Mouse (Mus musculus) Muller cell, postnatal 12 days (primary cell): ENCODE measurements around the gene Arhgap15.

Experiments
- DNase-seq: peaks from one replicate; pipeline ENCODE4 v3.0.0-alpha.2; 2015; ENCODE audit errors: inconsistent ontology term

The Arhgap15 gene

GRCm38 (mm10) chr2:44304971-44305808 lies 556.6 kb downstream of the Arhgap15 start:
- no peak for DNase-seq

- DNase-seq: no peak
Observed at GRCm38 (mm10) chr2:44306137-44306536, 557.5 kb downstream of the Arhgap15 start.

DNA sequence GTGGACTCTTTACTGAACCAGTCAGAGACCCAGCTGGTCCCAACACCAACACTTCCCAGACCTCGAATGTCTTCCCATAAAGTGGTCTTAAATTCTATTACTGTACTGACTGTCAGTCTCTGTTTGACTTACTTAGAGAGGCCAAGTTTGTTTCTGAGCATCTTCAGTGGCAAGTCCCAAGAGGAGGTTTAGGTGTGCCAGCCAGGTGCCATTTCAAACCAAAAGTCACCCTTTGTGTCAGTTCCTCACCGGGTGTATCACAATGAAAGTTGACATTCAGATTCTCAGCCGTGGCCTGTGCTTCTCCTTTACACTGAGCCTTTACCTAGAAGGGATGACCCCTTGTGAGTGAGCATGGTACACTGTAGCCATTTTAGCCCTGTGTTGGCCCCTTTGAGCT lies 560.5 kb downstream of the Arhgap15 start:
- DNase-seq: no peak

- DNase-seq: no peak
Observed at GRCm38 (mm10) chr2:44309556-44309955, 560.9 kb downstream of the Arhgap15 start.

DNA sequence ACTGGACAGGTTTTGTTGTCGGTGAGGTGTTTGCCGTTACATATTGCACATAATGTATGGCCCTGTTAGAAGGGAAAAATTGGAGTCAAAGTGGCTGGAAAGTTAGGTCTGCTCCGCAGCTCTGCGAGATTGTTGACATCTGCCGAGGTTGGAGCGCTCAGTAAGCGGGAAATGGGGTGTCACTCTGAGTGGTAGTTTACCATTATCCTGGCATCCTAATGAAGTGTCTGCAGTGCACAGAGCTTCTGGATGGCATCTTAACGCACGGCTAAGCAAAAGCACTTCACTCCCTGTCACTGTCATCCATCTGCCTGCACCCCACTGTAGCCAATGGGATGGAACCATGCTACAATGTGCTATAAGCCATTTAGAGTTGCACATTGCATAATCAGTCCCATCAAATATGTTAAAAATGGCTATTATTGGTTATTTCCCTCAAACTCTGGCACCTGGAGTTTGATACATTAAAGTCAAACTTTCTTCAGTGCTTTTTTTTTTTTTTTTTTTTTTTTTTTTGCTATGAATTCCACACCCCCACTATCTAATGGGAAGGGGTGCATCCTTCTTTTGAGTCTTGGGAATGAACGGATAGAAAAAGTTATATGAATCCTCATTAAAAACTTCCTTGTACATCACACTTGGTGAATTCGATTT lies 561.6 kb downstream of the Arhgap15 start:
- no peak for DNase-seq

- DNase-seq: no peak
Observed at GRCm38 (mm10) chr2:44311216-44311615, 562.6 kb downstream of the Arhgap15 start.

- no peak for DNase-seq
Observed at GRCm38 (mm10) chr2:44313573-44313972, 564.9 kb downstream of the Arhgap15 start.

GRCm38 (mm10) chr2:44318436-44318835 lies 569.8 kb downstream of the Arhgap15 start:
- DNase-seq: no peak

DNA sequence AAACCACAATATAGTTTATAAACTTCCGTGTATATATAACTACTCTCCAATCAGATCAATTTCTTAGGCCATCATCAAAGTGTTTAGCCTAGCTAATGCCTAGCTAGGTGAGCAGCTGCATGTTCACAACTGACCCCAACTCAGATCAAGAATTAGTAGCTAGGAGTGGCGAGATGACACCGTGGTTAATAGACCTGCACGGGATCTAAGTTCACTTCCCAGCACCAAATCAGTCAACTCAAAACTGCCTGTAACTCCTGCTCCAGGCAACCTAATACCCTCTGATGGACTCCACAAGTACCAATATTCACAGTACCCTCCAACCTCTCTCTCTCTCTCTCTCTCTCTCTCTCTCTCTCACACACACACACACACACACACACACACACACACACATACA lies 570.9 kb downstream of the Arhgap15 start:
- DNase-seq: no peak

- DNase-seq: no peak
Observed at GRCm38 (mm10) chr2:44323813-44324212, 575.2 kb downstream of the Arhgap15 start.

DNA sequence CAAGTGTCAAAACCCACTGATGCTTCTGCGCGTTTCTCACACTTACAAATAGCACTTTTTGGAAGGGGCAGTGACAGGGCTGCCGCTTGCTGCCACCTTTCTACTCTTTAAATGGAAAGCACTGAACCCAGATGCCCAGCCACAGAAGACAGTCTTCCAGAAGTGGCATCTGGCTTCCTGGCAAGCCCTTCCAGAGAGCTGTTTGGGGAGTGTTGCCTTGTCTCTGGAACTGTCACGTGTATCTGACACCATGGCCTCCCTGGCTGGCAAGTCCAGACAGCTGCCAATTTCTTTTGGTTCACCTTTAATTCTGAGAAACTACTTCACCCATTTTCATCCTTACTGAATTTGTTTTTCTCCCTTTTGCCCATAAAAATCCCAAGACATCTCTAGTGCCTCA lies 584.7 kb downstream of the Arhgap15 start:
- no peak for DNase-seq

GRCm38 (mm10) chr2:44334006-44334405 lies 585.4 kb downstream of the Arhgap15 start:
- no peak for DNase-seq

DNA sequence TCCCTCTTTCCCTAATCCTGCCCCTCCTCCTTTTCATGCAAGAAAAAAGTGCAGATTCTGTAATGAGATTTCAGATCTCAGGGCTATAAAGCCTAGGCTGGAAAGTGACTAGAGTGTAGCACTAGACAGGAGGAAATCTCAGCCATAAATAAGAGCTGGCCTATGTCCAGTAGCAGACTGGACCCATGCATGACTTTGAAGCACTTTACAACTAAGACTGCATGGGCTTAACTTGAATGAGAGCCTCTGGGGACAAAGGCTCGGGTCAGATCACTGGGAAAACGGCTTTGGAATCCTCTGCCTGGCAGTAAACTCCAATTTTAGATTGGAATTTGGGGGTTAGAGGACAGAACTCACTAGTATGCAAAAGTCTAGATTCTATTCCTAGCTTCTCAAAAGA lies 585.9 kb downstream of the Arhgap15 start:
- no peak for DNase-seq

- DNase-seq: no peak
Observed at GRCm38 (mm10) chr2:44336720-44337354, 588.2 kb downstream of the Arhgap15 start.

DNA sequence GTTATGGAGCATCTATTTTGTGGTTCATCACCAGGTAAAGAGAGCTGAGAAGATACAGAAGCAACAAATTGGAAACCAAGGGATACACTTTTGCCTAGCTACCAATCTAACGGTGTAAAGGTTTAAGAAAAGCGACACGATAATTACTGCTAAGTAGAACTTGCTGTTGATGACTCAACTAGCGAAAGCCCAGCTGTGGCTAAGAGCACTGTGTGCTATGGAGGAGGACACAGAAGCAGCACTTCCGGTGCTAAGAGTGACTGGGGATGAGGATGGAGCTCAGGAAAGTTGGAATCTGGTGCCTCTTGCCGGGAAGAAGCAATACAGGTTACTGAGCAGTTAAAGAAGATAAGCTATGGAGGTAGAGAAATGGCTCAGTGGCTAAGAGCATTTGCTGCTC lies 589.8 kb downstream of the Arhgap15 start:
- no peak for DNase-seq

GRCm38 (mm10) chr2:44341091-44341571 lies 592.5 kb downstream of the Arhgap15 start:
- peak; percentile 34 for DNase-seq

GRCm38 (mm10) chr2:44344861-44345260 lies 596.2 kb downstream of the Arhgap15 start:
- DNase-seq: no peak

DNA sequence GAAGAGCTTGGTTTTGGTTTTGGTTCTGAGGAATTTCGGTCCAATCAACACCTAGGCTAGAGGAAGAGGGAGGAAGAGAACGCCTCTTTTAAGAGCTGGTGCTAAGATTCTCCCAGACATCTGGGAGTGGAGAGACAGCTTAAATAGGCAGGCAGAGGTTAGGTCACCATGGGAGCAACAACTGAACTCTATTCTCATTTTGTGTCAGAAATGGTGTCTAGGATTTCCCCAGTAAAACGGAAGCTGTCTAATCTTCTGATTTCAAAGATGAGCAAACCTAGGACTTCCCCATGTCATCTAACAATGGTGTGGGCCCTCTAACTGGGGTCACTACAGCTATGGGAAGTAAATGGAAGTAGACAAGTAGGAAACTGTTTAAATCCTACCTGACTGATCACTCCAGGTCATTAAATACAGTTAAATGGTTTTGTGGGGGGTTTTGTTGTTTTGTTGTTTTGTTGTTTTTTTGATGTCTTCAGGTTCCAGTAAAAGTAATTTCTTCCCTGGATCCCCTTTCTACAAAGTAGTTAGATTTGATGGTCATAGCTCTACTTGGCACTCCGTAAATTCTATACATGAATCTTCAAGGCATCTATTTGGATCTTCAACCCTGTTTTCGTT lies 596.8 kb downstream of the Arhgap15 start:
- DNase-seq: no peak

- DNase-seq: no peak
Observed at GRCm38 (mm10) chr2:44346184-44346583, 597.6 kb downstream of the Arhgap15 start.

DNA sequence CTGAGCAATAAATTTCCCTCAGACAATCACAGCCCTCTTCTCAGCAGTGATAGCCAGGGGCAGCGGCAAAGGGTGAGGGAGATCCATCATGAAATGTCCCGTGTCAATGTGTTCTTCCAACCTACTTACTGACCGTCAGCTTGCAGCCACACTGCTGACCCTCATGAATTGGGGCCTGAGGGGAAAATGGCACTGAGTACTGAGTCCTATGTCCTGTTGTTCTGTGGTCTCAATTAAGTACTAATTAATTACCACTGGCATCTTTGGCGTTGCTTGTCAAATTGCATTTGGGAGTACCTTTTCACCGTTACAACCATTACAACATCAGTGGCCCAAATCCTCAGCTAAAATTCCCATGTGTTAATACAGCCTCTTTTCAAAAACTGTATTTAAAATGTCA lies 599.2 kb downstream of the Arhgap15 start:
- peak; percentile 30 for DNase-seq

DNA sequence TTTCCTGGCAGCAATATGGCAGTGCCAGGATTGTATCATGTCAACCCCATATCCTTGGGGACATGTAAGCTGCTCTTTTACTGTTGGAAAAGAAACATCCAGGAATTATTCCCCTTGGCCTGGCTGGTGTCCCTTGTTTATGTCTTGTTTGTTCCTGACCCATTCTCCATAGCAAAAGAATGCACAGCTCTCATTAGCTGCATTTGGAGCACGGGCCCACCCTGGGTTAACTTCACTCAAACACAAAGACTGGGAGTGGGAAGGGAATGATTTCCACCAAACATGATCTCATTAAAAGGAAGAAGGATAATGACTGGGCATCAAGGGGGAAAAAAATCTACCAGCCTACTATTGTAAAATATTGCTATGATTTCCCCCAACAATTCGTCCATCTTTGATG lies 600.5 kb downstream of the Arhgap15 start:
- DNase-seq: no peak

DNA sequence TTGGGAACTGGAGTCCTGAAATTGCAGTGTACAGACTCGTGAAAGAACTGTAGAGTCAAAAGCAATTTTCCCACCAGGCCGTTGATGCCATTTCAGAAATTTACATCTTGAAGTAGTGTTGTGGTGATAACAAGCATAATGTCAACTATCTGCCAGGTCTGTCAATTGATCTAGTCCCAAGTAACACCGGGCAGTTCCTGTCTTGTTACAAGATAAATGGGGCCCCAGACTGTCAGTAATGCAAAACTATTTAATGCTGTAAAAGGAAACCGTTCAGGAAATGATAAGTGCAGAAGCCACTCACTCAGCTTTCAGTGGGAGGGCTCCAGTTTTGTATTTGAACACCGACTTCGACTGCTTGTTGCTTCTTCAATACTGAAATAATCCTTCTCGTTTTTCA lies 604.3 kb downstream of the Arhgap15 start:
- DNase-seq: no peak
